Mouse (Mus musculus): ENCODE results near the gene Pola2. TPM values are rescaled to one million over a fixed set of nuclear protein-coding genes. Genes with fewer than 3 reads are reported as not detected.

The Pola2 gene
- polyA plus RNA-seq, 1 experiment = 40.8 TPM

DNA sequence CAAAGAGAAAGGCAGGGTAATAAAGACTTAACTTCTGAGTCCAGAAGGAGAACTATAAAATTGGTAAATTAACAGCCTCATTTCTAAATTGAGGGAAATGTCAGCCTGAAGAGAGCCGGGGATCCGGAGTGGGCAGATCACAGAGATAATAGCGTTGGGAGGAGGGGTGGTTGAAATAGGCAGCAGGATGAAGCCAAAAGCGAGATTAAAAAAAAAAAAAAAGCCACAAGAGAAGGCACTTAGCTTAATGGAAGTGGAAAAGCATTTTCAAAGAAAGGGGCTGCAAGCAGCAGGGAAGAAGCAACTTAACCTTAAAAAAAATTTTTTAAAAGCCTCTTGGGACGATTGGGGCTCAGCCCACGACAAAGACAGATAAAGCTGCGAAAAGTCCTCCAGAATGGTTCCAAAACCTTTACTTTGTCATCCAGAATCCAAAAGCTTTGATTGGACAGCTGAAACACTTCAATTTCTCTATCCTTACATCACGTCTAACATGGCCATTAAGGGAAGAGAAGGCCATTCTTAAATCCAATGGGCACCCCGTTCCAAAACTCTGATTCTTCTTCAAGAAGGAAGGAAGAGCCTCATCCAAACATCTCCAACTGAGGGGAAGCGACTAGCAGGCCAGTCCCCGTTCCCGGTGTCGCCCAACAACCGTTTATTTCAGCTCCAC, 52.4 kb downstream of the Pola2 start:
- peak overlapping the region; percentile 91 for H3K4me3 ChIP-seq (ENCODE audit: low read depth, low read length)
- H3K36me3 ChIP-seq (ENCODE audit: control insufficient read depth, insufficient read depth, low read length) = peaks cover 6% of the 10 kb centered on the region
- H3K27me3 ChIP-seq (ENCODE audit: control insufficient read depth, insufficient read depth, low read length) = no peaks in the 10 kb centered on the region
- H3K27ac ChIP-seq (ENCODE audit: insufficient read depth, low read depth, low read length) = peak overlapping the region; percentile 67; the same call in 1 of the 2 replicates
- peaks cover 12% of the 10 kb centered on the region; the same call in 1 of the 2 replicates for H3K4me1 ChIP-seq (ENCODE audit: control insufficient read depth, insufficient read depth, insufficient read length, low read length)
- TF ChIP-seq POLR2A (IDR thresholded peaks at IDR 0.05; ENCODE audit: low read depth, low read length) (no peak), CTCF (IDR thresholded peaks at IDR 0.05; ENCODE audit: extremely low read depth, insufficient read length, insufficient replicate concordance, low read depth, low read length) (no peak)
- 1% methylated on average over 14 of the region's 14 CpGs for WGBS

DNA sequence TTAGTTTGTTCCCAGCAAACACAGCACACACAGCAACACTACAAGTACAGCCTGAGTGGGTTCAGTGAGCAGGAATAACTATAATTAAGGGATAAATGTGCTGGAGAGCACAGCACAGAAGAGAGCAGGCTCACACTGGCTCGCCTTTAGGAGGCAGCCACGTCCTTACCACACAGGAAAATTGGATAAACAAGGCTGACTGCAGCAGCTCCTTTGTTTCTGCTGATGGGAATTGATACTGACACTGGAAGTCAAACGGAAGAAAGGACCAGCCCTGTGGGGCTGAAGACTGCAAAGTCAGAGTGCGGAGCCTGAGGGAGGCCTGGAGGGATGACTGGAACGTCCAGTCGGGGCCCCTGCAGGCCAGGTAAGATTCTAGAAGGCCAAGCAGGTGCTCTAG, 53.8 kb downstream of the Pola2 start:
- Histone ChIP-seq H3K4me3 (ENCODE audit: low read depth, low read length) (no peak overlapping the region), H3K27ac (ENCODE audit: insufficient read depth, low read depth, low read length) (no peak overlapping the region), H3K36me3 (ENCODE audit: control insufficient read depth, insufficient read depth, low read length) (peaks cover 17% of the 10 kb centered on the region), H3K4me1 (ENCODE audit: control insufficient read depth, insufficient read depth, insufficient read length, low read length) (peaks cover 12% of the 10 kb centered on the region; the same call in 1 of the 2 replicates), H3K27me3 (ENCODE audit: control insufficient read depth, insufficient read depth, low read length) (no peaks in the 10 kb centered on the region)
- TF ChIP-seq POLR2A (IDR thresholded peaks at IDR 0.05; ENCODE audit: low read depth, low read length) = no peak
- TF ChIP-seq CTCF (IDR thresholded peaks at IDR 0.05; ENCODE audit: extremely low read depth, insufficient read length, insufficient replicate concordance, low read depth, low read length) = no peak
- 50% methylated on average over 6 of the region's 6 CpGs for WGBS

GRCm38 (mm10) chr19:5907275-5907674, 56.7 kb downstream of the Pola2 start:
- Histone ChIP-seq H3K27ac (ENCODE audit: insufficient read depth, low read depth, low read length) (no peak overlapping the region), H3K4me1 (ENCODE audit: control insufficient read depth, insufficient read depth, insufficient read length, low read length) (peaks cover 10% of the 10 kb centered on the region; the same call in 1 of the 2 replicates), H3K36me3 (ENCODE audit: control insufficient read depth, insufficient read depth, low read length) (peaks cover 47% of the 10 kb centered on the region), H3K4me3 (ENCODE audit: low read depth, low read length) (no peak overlapping the region), H3K27me3 (ENCODE audit: control insufficient read depth, insufficient read depth, low read length) (no peaks in the 10 kb centered on the region)
- TF ChIP-seq POLR2A (IDR thresholded peaks at IDR 0.05; ENCODE audit: low read depth, low read length) = no peak
- no peak for TF ChIP-seq CTCF (IDR thresholded peaks at IDR 0.05; ENCODE audit: extremely low read depth, insufficient read length, insufficient replicate concordance, low read depth, low read length)
- 67% methylated on average over 3 of the region's 3 CpGs for WGBS

DNA sequence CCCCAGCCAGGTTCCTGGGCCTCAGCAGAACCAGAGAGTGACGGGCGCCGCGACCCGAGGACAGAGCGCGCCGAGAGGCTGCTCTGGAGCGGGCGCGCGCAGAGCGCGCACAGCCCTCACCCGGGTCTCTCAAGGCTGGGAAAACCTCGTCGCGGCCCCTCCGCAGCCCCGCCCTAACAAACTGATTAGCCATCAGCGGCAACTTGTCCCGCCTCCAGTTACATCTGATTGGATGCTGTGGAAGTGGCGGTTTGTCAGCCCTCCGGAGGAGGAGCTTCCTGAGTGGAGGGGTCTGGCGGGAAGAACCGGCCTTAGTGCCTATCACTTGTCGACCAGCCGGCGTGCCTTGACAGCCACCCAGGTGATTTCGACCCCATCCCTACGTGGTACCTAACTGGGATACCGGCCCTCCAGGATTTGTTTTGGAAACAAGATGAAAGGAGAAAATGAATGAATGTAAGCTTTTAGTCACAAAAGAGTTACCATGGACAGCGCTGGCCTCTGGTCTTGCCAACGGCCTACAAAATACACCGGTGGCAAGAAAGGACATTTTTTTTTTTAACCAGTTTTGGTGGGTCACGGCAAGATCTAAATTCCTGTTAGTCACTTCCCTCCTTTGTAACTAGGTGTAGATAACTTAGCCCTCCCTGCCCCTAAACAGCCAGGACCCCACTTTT, 69.9 kb downstream of the Pola2 start, which contains the start of gene Tigd3:
TSS of gene Tigd3 (minus strand) at position 148 of the 677 bp plus-strand sequence.
- 2% methylated on average over 36 of the region's 36 CpGs for WGBS
- Histone ChIP-seq H3K4me3 (ENCODE audit: low read depth, low read length) (peak within 1 kb of the TSS; percentile 72), H3K27me3 (ENCODE audit: control insufficient read depth, insufficient read depth, low read length) (no peaks in the 10 kb centered on the region), H3K27ac (ENCODE audit: insufficient read depth, low read depth, low read length) (no peak within 1 kb of the TSS), H3K4me1 (ENCODE audit: control insufficient read depth, insufficient read depth, insufficient read length, low read length) (peaks cover 7% of the 10 kb centered on the region), H3K36me3 (ENCODE audit: control insufficient read depth, insufficient read depth, low read length) (peaks cover 17% of the 10 kb centered on the region)
- TF ChIP-seq CTCF (IDR thresholded peaks at IDR 0.05; ENCODE audit: extremely low read depth, insufficient read length, insufficient replicate concordance, low read depth, low read length) = no peak
- peak; percentile 80 for TF ChIP-seq POLR2A (IDR thresholded peaks at IDR 0.05; ENCODE audit: low read depth, low read length)

GRCm38 (mm10) chr19:5893282-5894001, 70.6 kb downstream of the Pola2 start:
- peaks cover 13% of the 10 kb centered on the region for H3K36me3 ChIP-seq (ENCODE audit: control insufficient read depth, insufficient read depth, low read length)
- TF ChIP-seq CTCF (IDR thresholded peaks at IDR 0.05; ENCODE audit: extremely low read depth, insufficient read length, insufficient replicate concordance, low read depth, low read length) (no peak), POLR2A (IDR thresholded peaks at IDR 0.05; ENCODE audit: low read depth, low read length) (no peak)
- WGBS = 12% methylated on average over 28 of the region's 31 CpGs
- H3K27ac ChIP-seq (ENCODE audit: insufficient read depth, low read depth, low read length) = no peak overlapping the region
- no peaks in the 10 kb centered on the region for H3K27me3 ChIP-seq (ENCODE audit: control insufficient read depth, insufficient read depth, low read length)
- peaks cover 9% of the 10 kb centered on the region for H3K4me1 ChIP-seq (ENCODE audit: control insufficient read depth, insufficient read depth, insufficient read length, low read length)
- peak overlapping the region; percentile 72 for H3K4me3 ChIP-seq (ENCODE audit: low read depth, low read length)

GRCm38 (mm10) chr19:5892735-5893134, 71.3 kb downstream of the Pola2 start:
- 95% methylated on average over 13 of the region's 13 CpGs for WGBS
- H3K27me3 ChIP-seq (ENCODE audit: control insufficient read depth, insufficient read depth, low read length) = no peaks in the 10 kb centered on the region
- peaks cover 9% of the 10 kb centered on the region for H3K4me1 ChIP-seq (ENCODE audit: control insufficient read depth, insufficient read depth, insufficient read length, low read length)
- TF ChIP-seq CTCF (IDR thresholded peaks at IDR 0.05; ENCODE audit: extremely low read depth, insufficient read length, insufficient replicate concordance, low read depth, low read length) (no peak), POLR2A (IDR thresholded peaks at IDR 0.05; ENCODE audit: low read depth, low read length) (no peak)
- peaks cover 8% of the 10 kb centered on the region for H3K36me3 ChIP-seq (ENCODE audit: control insufficient read depth, insufficient read depth, low read length)
- no peak overlapping the region for H3K4me3 ChIP-seq (ENCODE audit: low read depth, low read length)
- no peak overlapping the region for H3K27ac ChIP-seq (ENCODE audit: insufficient read depth, low read depth, low read length)

All from small intestine, adult 2 months (tissue).